Mouse (Mus musculus): ENCODE results near the gene Tnfrsf18. TPM values are rescaled to one million over a fixed set of nuclear protein-coding genes. Genes with fewer than 3 reads are reported as not detected.
A peak's percentile ranks its signal among the peaks of the same experiment; 100 is the strongest.

Tnfrsf18 gene
- polyA plus RNA-seq, 1 experiment from 2014 or later: 6.0 TPM

- Histone ChIP-seq H3K27me3 (no peaks in the 10 kb centered on the region), H3K4me3 (replicated peaks) (peak overlapping the region; percentile 41), H3K9me3 (replicated peaks) (no peaks in the 10 kb centered on the region), H3K9ac (peak overlapping the region; percentile 19; the same call in 1 of the 2 replicates), H3K4me1 (peaks cover 7% of the 10 kb centered on the region; the same call in 1 of the 2 replicates), H3K4me2 (replicated peaks) (peak overlapping the region; percentile 36), H3K36me3 (no peaks in the 10 kb centered on the region), H3K27ac (replicated peaks) (peak overlapping the region; percentile 95)
- 62% methylated on average over 9 of the region's 9 CpGs for WGBS
- ATAC-seq (ENCODE audit: insufficient number of reproducible peaks, low FRiP score, low TSS enrichment, low read depth): no peak
Measured at GRCm38 (mm10) chr4:156058826-156059225, 32.9 kb downstream of the Tnfrsf18 start.

- 36% methylated on average over 5 of the region's 5 CpGs for WGBS
- H3K27me3 ChIP-seq: no peaks in the 10 kb centered on the region
- H3K4me1 ChIP-seq: peaks cover 11% of the 10 kb centered on the region
- H3K4me3 ChIP-seq (replicated peaks): peak within 1 kb of the TSS; percentile 41
- no peaks in the 10 kb centered on the region for H3K9me3 ChIP-seq (replicated peaks)
- peak within 1 kb of the TSS; percentile 19; the same call in 1 of the 2 replicates for H3K9ac ChIP-seq
- no peaks in the 10 kb centered on the region for H3K36me3 ChIP-seq
- peak within 1 kb of the TSS; percentile 95 for H3K27ac ChIP-seq (replicated peaks)
- peak; percentile 71 for ATAC-seq (ENCODE audit: insufficient number of reproducible peaks, low FRiP score, low TSS enrichment, low read depth)
- peak within 1 kb of the TSS; percentile 36 for H3K4me2 ChIP-seq (replicated peaks)
Measured at GRCm38 (mm10) chr4:156059261-156059660, 33.3 kb downstream of the Tnfrsf18 start, which contains the start of gene Ttll10. Ttll10 (minus strand) TSS chr4:156059414.

GRCm38 (mm10) chr4:156059713-156060112, 33.7 kb downstream of the Tnfrsf18 start:
- Histone ChIP-seq H3K9me3 (replicated peaks) (no peaks in the 10 kb centered on the region), H3K36me3 (no peaks in the 10 kb centered on the region), H3K4me1 (peaks cover 12% of the 10 kb centered on the region), H3K27ac (replicated peaks) (peak overlapping the region; percentile 95), H3K9ac (0 out of 2 replicates have a peak overlapping the region, but pooled peaks have one; percentile 19), H3K27me3 (no peaks in the 10 kb centered on the region), H3K4me3 (replicated peaks) (peak overlapping the region; percentile 41), H3K4me2 (replicated peaks) (peak overlapping the region; percentile 36)
- peak; percentile 91 for ATAC-seq (ENCODE audit: insufficient number of reproducible peaks, low FRiP score, low TSS enrichment, low read depth)
- WGBS: 29% methylated on average over 10 of the region's 10 CpGs

- Histone ChIP-seq H3K4me3 (replicated peaks) (no peak overlapping the region), H3K4me2 (replicated peaks) (no peak overlapping the region), H3K9ac (no peak overlapping the region), H3K27ac (replicated peaks) (peak overlapping the region; percentile 58; the same call in 1 of the 2 replicates), H3K4me1 (peaks cover 8% of the 10 kb centered on the region), H3K27me3 (no peaks in the 10 kb centered on the region), H3K36me3 (no peaks in the 10 kb centered on the region), H3K9me3 (replicated peaks) (no peaks in the 10 kb centered on the region)
- WGBS: 7% methylated on average over 4 of the region's 4 CpGs
- ATAC-seq (ENCODE audit: insufficient number of reproducible peaks, low FRiP score, low TSS enrichment, low read depth): no peak
Measured at GRCm38 (mm10) chr4:156063861-156064509, 38.0 kb downstream of the Tnfrsf18 start.

GRCm38 (mm10) chr4:156064510-156064897, 38.5 kb downstream of the Tnfrsf18 start:
- WGBS: 79% methylated on average over 9 of the region's 9 CpGs
- no peaks in the 10 kb centered on the region for H3K36me3 ChIP-seq
- no peak overlapping the region for H3K4me2 ChIP-seq (replicated peaks)
- H3K4me3 ChIP-seq (replicated peaks): no peak overlapping the region
- peak overlapping the region; percentile 58; the same call in 1 of the 2 replicates for H3K27ac ChIP-seq (replicated peaks)
- H3K4me1 ChIP-seq: peaks cover 8% of the 10 kb centered on the region
- ATAC-seq (ENCODE audit: insufficient number of reproducible peaks, low FRiP score, low TSS enrichment, low read depth): no peak
- H3K27me3 ChIP-seq: no peaks in the 10 kb centered on the region
- H3K9me3 ChIP-seq (replicated peaks): no peaks in the 10 kb centered on the region
- no peak overlapping the region for H3K9ac ChIP-seq

GRCm38 (mm10) chr4:156065156-156065894, 39.4 kb downstream of the Tnfrsf18 start:
- 76% methylated on average over 10 of the region's 10 CpGs for WGBS
- H3K27ac ChIP-seq (replicated peaks): no peak overlapping the region
- no peak overlapping the region for H3K4me2 ChIP-seq (replicated peaks)
- H3K9ac ChIP-seq: no peak overlapping the region
- no peaks in the 10 kb centered on the region for H3K9me3 ChIP-seq (replicated peaks)
- no peaks in the 10 kb centered on the region for H3K36me3 ChIP-seq
- H3K27me3 ChIP-seq: no peaks in the 10 kb centered on the region
- ATAC-seq (ENCODE audit: insufficient number of reproducible peaks, low FRiP score, low TSS enrichment, low read depth): no peak
- no peak overlapping the region for H3K4me3 ChIP-seq (replicated peaks)
- H3K4me1 ChIP-seq: peaks cover 9% of the 10 kb centered on the region

- Histone ChIP-seq H3K36me3 (no peaks in the 10 kb centered on the region), H3K9me3 (replicated peaks) (no peaks in the 10 kb centered on the region), H3K27ac (replicated peaks) (no peak overlapping the region), H3K4me1 (peaks cover 14% of the 10 kb centered on the region), H3K9ac (no peak overlapping the region), H3K4me3 (replicated peaks) (no peak overlapping the region), H3K27me3 (no peaks in the 10 kb centered on the region), H3K4me2 (replicated peaks) (no peak overlapping the region)
- ATAC-seq (ENCODE audit: insufficient number of reproducible peaks, low FRiP score, low TSS enrichment, low read depth): no peak
- WGBS: 64% methylated on average over 5 of the region's 5 CpGs
Measured at GRCm38 (mm10) chr4:156067256-156067949, 41.4 kb downstream of the Tnfrsf18 start.

GRCm38 (mm10) chr4:156069701-156070100, 43.7 kb downstream of the Tnfrsf18 start:
- Histone ChIP-seq H3K27me3 (no peaks in the 10 kb centered on the region), H3K4me3 (replicated peaks) (no peak overlapping the region), H3K4me1 (peaks cover 9% of the 10 kb centered on the region), H3K36me3 (no peaks in the 10 kb centered on the region), H3K27ac (replicated peaks) (no peak overlapping the region), H3K4me2 (replicated peaks) (no peak overlapping the region), H3K9me3 (replicated peaks) (no peaks in the 10 kb centered on the region), H3K9ac (no peak overlapping the region)
- 83% methylated on average over 8 of the region's 8 CpGs for WGBS
- ATAC-seq (ENCODE audit: insufficient number of reproducible peaks, low FRiP score, low TSS enrichment, low read depth): no peak

GRCm38 (mm10) chr4:156070276-156070675, 44.3 kb downstream of the Tnfrsf18 start:
- no peaks in the 10 kb centered on the region for H3K36me3 ChIP-seq
- no peak overlapping the region for H3K4me3 ChIP-seq (replicated peaks)
- peaks cover 9% of the 10 kb centered on the region for H3K4me1 ChIP-seq
- H3K27me3 ChIP-seq: no peaks in the 10 kb centered on the region
- H3K4me2 ChIP-seq (replicated peaks): 0 out of 2 replicates have a peak overlapping the region, but pooled peaks have one; percentile 15
- H3K9me3 ChIP-seq (replicated peaks): no peaks in the 10 kb centered on the region
- WGBS: 23% methylated on average over 6 of the region's 6 CpGs
- no peak overlapping the region for H3K9ac ChIP-seq
- ATAC-seq (ENCODE audit: insufficient number of reproducible peaks, low FRiP score, low TSS enrichment, low read depth): peak; percentile 75
- no peak overlapping the region for H3K27ac ChIP-seq (replicated peaks)

- no peaks in the 10 kb centered on the region for H3K27me3 ChIP-seq
- peaks cover 9% of the 10 kb centered on the region for H3K4me1 ChIP-seq
- no peak overlapping the region for H3K27ac ChIP-seq (replicated peaks)
- ATAC-seq (ENCODE audit: insufficient number of reproducible peaks, low FRiP score, low TSS enrichment, low read depth): peak; percentile 61
- H3K4me2 ChIP-seq (replicated peaks): 0 out of 2 replicates have a peak overlapping the region, but pooled peaks have one; percentile 15
- no peak overlapping the region for H3K4me3 ChIP-seq (replicated peaks)
- H3K9ac ChIP-seq: no peak overlapping the region
- 44% methylated on average over 2 of the region's 2 CpGs for whole genome bisulfite sequencing
- no peaks in the 10 kb centered on the region for H3K36me3 ChIP-seq
- H3K9me3 ChIP-seq (replicated peaks): no peaks in the 10 kb centered on the region
Measured at GRCm38 (mm10) chr4:156070716-156071115, 44.8 kb downstream of the Tnfrsf18 start.

- no peak for ATAC-seq (ENCODE audit: insufficient number of reproducible peaks, low FRiP score, low TSS enrichment, low read depth)
- H3K9ac ChIP-seq: no peak overlapping the region
- WGBS: 4% methylated on average over 8 of the region's 8 CpGs
Measured at GRCm38 (mm10) chr4:156076911-156077382, 51.0 kb downstream of the Tnfrsf18 start.

More at GRCm38 (mm10) chr4:156076911-156077382, 51.0 kb downstream of the Tnfrsf18 start:
- peaks cover 15% of the 10 kb centered on the region for H3K4me1 ChIP-seq
- no peaks in the 10 kb centered on the region for H3K36me3 ChIP-seq
- H3K27me3 ChIP-seq: peaks cover 8% of the 10 kb centered on the region; the same call in 1 of the 2 replicates
- H3K9me3 ChIP-seq (replicated peaks): no peaks in the 10 kb centered on the region
- H3K4me2 ChIP-seq (replicated peaks): peak overlapping the region; percentile 79
- H3K27ac ChIP-seq (replicated peaks): peak overlapping the region; percentile 51; the same call in 1 of the 2 replicates
- H3K4me3 ChIP-seq (replicated peaks): peak overlapping the region; percentile 43

All from embryonic facial prominence, embryonic 15.5 days (tissue).